Mouse (Mus musculus) stomach, postnatal 0 days (tissue): ENCODE measurements around the gene Sult2b1.

ENCODE experiments used
- CTCF ChIP-seq: IDR thresholded peaks from 2 replicates; pipeline ENCODE4 v1.5.1; 2016; ENCODE audit warnings: antibody characterized with exemption, low read depth, mild to moderate bottlenecking, moderate library complexity
- EP300 ChIP-seq: optimal IDR thresholded peaks from 2 replicates; pipeline ENCODE3; 2016; ENCODE audit warnings: antibody characterized with exemption

DNA sequence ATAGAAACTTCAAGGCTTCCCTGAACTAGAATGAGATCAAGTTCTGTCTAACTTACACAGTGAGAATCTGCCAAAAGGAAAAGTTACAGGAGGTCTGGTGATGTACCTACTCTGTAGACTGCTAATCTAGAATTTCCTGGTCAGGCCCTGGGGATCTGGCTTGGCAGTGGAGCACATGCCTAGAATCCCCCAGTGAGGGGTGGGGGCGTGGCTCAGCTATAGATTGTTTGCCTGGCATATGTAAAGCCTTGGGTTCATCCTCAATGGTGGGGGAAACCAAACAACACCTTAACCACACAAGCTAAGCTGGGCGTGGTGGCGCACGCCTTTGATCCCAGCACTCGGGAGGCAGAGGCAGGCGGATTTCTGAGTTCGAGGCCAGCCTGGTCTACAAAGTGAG, 86.6 kb downstream of the Sult2b1 start:
- TF ChIP-seq CTCF = no peak
- TF ChIP-seq EP300 = no peak
